Mouse (Mus musculus): ENCODE measurements around the gene Tfrc. TPM values are rescaled to one million over a fixed set of nuclear protein-coding genes. Genes with fewer than 3 reads are reported as not detected.

Tfrc gene
- total RNA-seq, 2 experiments from 2014 or later, result 97.9 to 112 TPM

DNA sequence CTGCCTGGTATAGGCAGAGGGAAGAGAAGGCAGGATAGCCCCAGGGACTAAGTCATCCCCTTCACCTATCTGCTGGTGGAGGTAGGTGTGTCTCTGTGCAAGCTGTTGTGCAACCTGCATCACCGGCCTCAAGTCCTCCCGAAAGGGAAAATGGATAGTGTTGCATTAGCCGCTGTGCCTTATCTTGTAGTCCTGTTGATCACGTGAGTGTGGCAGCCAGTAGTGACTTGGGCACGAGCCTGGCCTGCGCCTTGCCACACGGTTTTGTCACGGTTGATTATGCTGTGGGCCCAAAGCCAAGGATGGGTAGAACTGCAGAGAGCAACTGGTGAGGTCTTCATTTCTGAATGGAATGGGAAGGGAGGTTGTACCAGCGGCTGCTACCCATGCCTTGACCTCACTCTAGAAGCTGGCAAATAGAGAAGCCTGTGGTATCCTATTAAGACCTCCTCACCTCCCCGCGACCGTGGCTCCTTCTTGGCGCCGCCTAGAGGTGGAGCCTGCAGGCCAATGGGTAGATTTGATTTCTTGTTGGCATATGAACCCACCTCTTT is 36.7 kb downstream of the Tfrc start:
- DNase-seq (ENCODE audit: low spot score in 2 of 2), result peak; percentile 58

DNA sequence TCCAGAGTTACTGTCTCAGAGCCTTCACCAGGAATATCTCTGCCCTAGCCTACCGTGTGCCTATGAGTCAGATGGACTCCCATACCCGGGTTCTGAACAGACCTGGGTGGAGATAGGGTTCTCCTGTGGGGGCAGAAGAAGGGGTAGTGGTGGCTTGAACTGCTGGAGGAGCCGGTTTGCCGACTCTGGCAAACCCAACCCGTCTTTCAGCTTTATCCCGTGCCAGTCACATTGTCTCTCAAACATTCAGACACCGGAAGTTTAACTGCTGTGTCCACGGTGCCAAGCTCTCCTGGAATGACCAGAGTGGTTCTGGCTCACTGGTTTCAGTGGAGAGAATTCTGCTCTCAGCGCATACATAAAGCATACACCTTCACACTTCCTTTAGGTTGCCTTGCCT is 37.3 kb downstream of the Tfrc start:
- no peak for DNase-seq (ENCODE audit: low spot score in 2 of 2)

DNA sequence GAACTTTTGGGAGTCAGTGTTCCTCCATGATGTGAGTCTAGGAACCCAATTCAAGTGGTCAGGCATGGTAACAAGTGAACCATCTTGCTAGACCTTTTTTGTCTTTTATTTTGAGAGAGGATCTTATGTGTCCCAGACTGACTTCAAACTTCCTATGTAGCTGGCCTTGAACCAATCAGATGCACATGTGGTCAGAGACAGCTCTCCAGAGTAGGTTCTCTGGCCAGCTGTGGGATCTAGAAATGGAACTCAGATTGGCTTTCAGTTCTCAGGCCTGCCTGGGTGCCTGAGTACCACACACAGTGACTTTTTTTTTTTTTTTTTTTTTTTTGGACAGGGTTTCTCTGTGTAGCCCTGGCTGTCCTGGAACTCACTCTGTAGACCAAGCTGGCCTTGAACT is 39.0 kb downstream of the Tfrc start:
- DNase-seq (ENCODE audit: low spot score in 2 of 2), result no peak

DNA sequence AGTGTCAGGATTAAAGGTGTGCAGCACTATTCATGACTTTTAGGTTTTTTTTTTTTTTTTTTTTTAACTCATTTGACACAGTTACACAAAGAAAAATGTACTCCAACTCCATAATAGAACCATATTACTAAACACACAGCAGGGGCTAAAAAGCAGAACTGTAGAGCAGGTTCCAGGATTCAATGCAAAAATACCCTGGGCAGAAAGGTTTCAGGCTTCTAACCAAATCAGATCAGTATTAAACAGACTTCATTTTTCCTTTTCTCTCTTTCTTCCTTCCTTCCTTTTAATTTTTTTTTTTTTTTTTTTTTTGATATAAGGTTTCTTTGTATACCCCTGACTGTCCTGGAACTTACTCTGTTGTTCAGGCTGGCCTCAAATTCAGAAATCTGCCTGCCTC is 41.7 kb downstream of the Tfrc start:
- no peak for DNase-seq (ENCODE audit: low spot score in 2 of 2)

DNA sequence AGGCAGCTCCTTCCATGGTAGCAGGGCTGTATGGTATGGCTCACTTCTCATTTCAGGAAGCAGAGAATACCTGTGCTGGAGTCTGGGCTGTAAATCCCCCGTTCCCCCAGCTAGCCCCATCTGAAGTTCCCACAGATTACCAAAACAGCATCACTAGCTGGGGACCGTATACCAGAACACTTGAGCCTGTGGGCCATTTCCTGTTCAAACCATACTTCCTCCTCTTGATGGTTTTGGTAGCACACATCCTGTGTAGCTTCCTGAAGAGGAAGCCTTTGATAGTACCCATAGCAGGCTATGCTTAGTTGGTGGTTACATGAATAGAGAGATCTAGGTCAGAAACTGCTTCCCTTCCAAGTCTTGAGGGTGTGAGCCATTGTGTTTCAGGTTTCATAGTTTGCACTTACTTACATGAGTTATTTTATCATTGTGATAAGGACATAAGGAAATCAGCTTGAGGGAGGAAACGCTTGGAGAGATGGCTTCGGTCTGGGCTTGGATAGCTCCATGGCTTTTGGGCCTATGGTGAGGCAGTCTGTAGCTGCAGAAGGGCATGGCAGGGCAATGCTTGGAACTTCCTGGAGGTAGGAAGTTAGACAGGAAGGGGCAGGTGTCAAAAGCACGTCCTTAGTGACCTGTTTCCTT is 42.4 kb downstream of the Tfrc start:
- no peak for DNase-seq (ENCODE audit: low spot score in 2 of 2)

DNA sequence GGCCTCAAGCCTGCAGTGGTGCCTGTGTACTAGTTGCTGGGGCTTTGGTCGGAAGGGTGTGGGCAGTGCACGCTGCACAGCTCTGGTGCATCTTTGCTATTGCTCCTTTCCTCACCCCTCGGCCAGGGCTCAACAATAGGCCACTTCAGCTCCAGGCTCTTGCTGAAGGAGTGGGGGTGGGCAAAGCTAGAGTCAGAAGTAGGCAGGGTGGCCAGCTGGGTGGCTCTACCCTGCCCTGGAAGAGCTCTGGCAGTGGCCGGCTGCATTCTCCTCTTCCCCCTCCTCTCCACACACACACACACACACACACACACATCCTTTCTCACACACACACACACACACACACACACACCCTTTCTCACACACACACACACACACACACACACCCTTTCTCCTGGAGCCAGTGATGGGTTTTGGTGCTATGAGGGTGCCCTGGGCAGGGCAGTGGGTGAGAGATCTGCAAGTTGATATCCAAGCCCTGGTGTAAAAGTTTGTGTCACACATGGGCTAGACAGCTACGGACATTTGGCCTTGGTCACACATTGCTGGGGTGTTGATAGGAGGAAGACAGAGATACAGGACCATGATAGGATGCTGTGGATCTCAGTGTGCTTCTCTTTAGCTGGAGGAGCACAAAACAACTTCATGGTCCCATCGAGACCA is 45.5 kb downstream of the Tfrc start:
- no peak for DNase-seq (ENCODE audit: low spot score in 2 of 2)

DNA sequence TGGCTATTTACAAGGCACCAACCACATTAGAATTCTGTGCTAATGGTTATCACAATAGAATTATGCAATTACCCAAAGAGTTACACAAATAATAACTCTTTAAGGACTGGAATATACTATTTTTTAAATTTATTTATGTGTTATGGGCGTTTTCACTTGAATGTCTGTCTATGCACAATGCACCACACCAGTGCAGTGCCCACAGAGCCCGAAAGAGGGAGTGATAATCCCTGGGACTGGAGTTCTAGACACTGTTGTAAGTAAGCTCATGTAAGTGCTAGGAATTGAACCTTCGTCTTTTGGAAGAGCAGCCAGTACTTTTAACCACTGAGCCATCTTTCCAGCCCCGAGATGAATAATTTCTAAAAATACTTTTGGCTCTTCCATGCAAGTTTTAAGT is 46.8 kb downstream of the Tfrc start:
- no peak for DNase-seq (ENCODE audit: low spot score in 2 of 2)

DNA sequence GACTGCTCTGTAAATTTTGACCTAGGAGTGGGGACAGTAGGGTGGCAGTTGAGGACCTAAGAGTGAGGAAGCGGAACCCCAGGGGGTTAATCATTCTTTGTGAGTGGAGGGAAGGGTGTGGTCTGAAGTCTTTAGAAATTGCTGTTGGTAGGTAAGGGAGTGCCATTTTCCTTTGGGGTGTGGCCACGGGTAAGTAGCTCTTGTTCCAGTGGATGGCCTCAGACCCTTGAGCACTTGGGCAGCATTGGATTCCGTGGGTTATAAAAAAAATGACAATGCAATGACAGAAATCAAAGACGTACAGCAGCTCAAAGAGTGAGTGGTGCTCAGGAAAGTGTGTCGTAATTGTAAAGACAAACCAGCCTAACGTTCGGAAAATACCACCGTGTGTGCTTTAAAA is 47.6 kb downstream of the Tfrc start:
- DNase-seq (ENCODE audit: low spot score in 2 of 2), result no peak

DNA sequence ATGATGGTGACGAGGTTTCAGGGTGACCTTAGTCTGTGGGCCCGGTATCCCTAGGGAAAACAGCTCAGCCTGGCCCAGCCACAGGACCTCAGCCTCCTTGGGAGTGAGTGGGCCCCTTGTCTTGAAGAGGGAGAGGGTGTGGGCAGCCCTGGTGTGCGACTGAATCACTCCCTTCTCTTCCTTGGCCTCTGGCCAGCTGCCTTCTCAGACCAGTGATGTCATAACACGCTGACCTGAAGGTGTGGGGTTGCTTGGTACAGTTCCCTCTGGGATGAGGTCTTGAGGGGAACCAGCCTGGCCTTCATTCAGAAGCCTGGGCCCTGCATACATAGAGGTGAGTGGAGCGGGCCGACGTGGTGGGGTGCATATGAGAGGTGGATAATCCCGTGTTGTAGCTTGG is 48.1 kb downstream of the Tfrc start:
- no peak for DNase-seq (ENCODE audit: low spot score in 2 of 2)

DNA sequence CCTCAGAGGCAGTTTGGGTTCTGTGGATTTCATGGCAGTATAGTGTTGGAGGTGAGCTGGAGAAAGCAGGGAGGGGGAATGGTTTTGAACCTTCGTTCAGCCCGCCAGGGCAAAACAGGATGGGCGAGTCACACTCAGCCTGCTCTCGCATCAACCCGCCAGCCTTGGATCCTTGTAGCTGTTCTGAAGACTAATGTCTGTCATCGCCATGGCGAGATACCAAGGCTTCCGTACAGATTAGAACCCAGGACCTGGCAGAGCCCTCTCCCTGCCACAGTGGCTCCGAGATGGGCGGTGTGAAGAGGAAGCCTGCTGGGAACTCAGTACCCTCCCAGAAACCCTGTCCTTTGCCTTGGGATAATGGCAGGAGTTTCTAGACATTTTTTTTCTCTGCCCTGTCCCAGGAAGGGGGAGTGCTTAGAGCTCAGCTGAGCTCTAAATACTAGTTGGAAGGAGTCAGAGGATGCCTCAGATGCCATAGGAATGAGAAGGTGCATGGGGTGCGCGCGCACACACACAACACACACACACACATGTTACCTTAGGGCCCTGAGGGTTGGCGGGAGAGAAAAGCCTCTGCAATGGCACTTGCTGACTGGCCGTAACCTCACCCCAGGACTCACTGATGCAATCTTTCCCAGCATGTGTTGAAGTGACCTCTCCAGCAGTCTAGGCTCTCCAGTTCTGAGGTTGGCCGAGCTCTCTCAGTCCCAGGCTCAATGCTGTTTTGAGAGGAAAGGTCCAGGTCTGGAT is 49.0 kb downstream of the Tfrc start:
- DNase-seq (ENCODE audit: low spot score in 2 of 2), result no peak

DNA sequence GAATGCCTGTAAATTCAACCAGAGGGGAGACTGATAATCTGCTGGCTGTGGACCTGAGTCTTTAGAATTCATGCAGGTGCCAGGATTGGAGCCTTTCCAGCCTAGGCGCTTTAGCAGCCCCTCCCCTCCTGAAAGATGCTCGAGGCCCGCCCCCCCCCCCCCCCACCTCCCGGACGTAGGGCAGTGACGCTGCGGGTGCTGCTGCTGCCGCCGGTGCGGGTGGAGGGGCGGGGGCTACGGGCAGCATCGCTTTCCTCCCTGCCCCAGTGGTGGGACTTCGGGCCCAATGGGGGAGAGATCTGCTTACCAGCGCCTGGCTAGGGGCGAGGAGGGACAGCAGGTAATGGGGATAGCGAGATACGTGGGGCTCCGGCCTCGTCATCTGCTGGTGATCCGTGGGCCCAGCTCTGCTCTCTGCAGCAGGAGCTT is 50.0 kb downstream of the Tfrc start:
- peak; percentile 48 to 59 for DNase-seq (ENCODE audit: low spot score in 2 of 2)

DNA sequence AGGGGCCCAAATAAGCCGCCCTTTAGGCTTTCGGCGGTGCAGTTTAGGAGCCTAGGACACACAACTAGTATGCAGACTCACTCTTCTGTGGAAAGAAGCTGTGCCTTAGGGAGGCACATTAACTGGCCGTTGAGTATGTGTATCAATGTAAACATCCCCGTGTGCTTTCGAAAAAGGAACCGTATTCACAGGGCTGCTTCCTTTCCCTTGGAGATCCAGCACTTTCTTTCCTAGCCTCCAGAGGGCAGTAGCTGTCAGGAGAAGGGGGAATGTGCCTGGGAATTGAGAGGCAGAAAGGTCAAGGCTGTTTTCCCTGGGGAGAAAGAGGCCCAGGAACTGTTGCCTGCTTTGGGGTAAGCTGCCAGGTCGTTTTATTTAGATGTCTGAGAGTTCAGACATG is 50.7 kb downstream of the Tfrc start:
- peak; percentile 73 to 78 for DNase-seq (ENCODE audit: low spot score in 2 of 2)

DNA sequence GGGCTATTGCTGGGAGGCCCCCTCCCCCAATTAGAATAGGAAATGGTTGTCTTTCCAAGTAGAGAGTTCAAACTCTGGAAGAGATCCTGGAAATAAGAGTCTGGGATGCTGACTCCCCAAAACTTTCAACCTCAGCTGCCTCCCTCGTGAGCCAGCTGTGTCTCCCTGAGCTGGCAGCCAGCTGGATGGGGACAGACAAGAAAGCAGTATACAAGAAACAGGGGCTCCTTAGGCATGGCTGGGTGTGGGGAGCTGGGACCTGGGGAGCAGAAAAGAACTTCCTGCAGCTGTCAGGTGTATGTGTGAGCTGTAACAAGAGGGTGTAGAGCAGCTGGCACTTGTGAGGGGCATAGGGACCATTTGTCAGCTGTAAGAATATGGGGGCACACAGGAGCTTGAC is 51.4 kb downstream of the Tfrc start:
- DNase-seq (ENCODE audit: low spot score in 2 of 2), result peak in 1 of 2 experiments; percentile 34

DNA sequence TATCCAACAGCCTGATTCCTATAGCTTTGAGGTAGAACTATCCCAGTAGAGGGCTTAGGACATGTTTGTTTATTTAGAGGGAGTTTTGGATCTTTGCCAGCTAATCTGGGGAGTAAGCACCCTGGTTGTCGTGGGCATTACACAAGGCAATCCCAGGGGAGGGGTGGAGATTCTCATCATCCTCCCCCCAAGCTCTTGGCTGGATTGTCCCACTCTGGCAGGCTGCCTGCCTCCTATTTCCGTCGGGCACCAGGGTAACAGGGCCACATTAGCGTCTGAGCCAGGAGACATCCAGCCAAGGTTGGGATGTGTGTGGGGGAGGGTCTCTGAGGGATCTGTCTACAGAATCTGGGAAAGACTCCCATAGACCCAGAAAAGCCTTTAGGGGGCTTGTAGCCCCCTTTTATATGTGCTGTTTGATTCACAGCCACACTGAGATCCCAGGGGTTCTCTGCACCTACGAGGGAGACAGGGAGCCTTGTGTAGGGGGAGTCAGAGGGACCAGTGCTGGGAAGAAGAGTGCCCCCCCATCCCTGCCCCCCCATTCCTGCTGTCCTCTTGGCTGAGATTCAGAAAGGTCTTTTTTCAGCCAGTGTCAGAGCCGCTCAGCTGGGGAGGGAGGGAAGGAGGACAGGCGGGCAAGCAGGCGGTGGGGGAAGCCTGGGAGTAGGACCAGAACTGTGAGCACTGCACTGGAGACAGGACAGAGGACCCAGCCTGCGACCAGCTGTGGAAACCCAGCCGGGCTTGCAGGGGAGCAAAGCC is 52.0 kb downstream of the Tfrc start:
- peak; percentile 81 to 86 for DNase-seq (ENCODE audit: low spot score in 2 of 2)

DNA sequence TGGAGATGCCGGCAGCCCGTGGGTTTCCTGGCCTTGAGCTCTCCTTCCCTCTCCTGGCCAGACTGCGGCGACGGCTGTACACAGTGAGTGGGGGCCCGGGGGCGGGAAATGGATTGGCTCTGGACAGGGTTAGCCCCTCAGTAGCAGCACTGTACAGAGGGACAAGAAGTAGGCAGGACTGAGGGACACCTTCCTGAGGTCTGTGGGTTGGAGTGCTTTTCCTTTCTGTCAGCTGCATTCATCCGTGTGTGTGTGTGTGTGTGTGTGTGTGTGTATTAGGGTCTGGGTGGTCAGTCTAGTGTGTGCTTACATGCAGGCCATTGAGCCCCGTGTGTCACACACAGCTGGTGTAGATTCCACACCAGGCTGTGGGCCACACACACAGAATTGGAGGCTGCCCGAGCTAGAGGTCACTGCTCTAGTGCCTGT is 52.8 kb downstream of the Tfrc start:
- DNase-seq (ENCODE audit: low spot score in 2 of 2), result no peak

DNA sequence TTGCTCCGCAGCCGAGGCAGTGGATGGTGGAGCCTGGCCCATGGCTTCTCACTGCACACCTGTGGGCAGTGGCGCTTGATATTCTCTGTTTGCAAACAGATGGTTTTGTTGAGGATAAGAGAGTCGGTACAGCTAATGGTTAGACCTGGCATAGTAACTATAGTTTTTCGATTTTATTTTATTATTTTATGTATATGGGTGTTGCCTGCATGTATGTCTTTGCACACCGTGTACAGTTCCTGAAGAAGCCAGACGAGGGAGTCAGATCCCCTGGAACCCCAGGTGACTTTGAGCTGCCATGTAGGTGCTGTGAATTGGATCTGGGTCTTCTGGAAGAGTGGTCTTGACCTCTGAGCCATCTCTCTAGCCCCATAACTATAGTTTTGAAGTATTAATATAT is 53.7 kb downstream of the Tfrc start:
- no peak for DNase-seq (ENCODE audit: low spot score in 2 of 2)

DNA sequence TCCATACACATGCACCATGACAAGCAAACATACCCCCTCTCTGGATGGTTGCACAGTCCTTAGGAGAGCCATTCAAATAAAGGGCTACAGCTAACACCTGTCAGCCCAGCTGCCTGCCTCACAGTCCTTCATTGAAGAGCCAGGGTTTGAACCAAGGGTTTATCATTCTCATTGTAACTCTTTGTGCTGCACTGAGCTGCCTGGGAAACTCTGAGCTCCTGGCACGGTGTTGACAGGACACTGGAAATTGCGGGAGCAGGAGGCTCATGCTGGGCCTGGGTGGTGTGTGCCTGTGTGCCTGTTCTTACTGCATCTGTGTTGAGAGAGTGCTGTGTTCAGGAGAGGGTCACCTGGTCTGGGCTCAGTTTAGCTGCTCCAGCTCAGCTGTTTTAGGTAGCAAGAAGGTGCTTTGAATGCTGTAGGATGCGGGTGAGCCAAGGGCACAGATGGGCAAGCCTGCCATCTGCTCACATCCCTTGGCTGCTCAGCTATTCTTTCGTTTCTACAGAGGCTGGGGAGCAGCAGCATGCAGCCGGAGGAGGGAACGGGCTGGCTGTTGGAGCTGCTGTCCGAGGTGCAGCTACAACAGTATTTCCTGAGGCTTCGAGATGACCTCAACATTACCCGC is 54.6 kb downstream of the Tfrc start:
- no peak for DNase-seq (ENCODE audit: low spot score in 2 of 2)

DNA sequence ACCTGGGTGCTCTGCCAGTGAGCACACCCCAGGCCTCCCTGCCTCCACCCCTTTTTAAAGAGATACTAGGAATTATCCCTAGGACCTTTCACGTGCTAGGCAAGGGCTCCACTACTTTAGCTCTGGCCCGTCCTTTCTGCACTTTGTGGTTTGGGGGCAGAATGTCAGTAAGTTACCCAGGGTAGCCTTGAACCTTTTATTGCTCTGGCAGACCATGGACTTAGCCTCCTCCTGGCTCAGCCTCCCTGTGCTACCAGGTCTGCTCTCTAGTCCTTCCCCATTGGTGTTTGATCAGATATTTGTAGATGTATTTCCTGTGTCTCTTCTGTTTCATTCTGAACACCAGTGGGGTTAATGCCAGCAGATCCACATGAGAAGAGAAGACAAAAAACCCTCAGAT is 55.5 kb downstream of the Tfrc start:
- DNase-seq (ENCODE audit: low spot score in 2 of 2), result no peak

DNA sequence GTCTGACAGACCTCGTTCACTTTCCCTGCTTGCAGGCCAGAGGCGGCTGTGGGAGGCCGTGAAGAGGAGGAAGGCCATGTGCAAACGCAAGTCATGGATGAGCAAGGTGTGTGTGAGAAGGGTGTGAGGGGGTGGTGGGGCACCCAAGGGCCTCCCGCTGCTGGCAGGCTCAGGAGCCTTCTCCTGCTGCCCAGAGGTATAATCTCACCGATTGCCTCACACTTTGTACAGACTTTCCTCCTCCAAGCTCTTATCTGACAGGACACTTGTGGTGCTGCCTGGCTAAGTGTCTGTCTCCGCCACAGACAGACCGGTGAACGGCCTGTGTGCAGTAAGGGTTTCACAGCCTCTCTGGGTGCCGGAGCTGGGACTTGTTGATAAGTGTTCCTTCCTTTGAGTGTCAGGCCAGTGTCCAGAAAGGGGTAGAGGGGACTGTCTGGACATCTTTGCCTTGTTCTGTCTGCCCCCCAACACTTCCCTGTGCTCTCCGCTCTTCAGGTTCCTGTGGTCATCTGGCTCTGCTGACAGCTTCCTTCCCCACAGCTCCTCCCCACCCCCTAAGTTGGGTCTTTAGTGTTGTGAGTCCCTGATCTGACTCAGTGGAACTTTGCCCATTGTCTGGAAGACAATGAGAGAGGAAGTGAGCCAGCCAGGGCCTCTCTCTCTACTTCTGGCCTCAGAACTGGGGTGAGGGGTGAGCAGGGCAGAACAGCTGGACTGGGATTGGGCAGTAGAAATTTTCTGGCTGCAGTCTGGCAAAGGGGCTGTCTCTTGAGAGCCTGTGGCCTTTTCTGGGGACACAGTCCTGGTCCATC is 57.3 kb downstream of the Tfrc start:
- no peak for DNase-seq (ENCODE audit: low spot score in 2 of 2)

Measured in layer of hippocampus, postnatal 10 days (tissue).